Mouse (Mus musculus) limb, embryonic 14.5 days (tissue): ENCODE measurements at regions not wholly inside any gene's neighbourhood (a gene's known extent, or its start where the extent isn't known, plus 50 kb on each side); places are given as distances from the start of the nearest gene placed in this dataset.

ENCODE experiments used
- ATAC-seq: fragments of 200-750 bp; cut with Nextera tagmentation; 2 replicates; pipeline ENCODE4 v1.8.0; 2017; ENCODE audit warnings: low read depth, moderate number of reproducible peaks, moderate TSS enrichment; ENCODE audit not compliant: low FRiP score
- DNase-seq: peaks from one replicate; pipeline ENCODE4 v3.0.0-alpha.2; 2015; ENCODE audit warnings: low spot score
- H3K27ac ChIP-seq: fragments of 300-500 bp; sonication (generic); replicated peaks from 2 replicates; pipeline ENCODE4 v1.5.1; 2014; ENCODE audit warnings: low read depth, mild to moderate bottlenecking, low read length, moderate library complexity, mixed read lengths
- H3K27me3 ChIP-seq: fragments of 300-500 bp; sonication (generic); 2 replicates; pipeline ENCODE4 v1.6.1; 2014; ENCODE audit warnings: low read length, mixed read lengths; ENCODE audit not compliant: control insufficient read depth, insufficient read depth
- H3K36me3 ChIP-seq: fragments of 300-500 bp; sonication (generic); 2 replicates; pipeline ENCODE4 v1.6.1; 2014; ENCODE audit warnings: mild to moderate bottlenecking, low read length, moderate library complexity, mixed read lengths; ENCODE audit not compliant: control insufficient read depth, insufficient read depth
- H3K4me1 ChIP-seq: fragments of 300-500 bp; sonication (generic); 2 replicates; pipeline ENCODE4 v1.6.1; 2014; ENCODE audit warnings: antibody characterized with exemption, low read length, mixed read lengths; ENCODE audit not compliant: control insufficient read depth, insufficient read depth
- H3K4me2 ChIP-seq: fragments of 300-500 bp; sonication (generic); replicated peaks from 2 replicates; pipeline ENCODE4 v1.6.1; 2014; ENCODE audit warnings: low read depth, mild to moderate bottlenecking, low read length, moderate library complexity; ENCODE audit not compliant: severe bottlenecking
- H3K4me3 ChIP-seq: fragments of 300-500 bp; sonication (generic); replicated peaks from 2 replicates; pipeline ENCODE4 v1.5.1; 2014; ENCODE audit warnings: low read length
- H3K9ac ChIP-seq: fragments of 300-500 bp; sonication (generic); 2 replicates; pipeline ENCODE4 v1.6.1; 2014; ENCODE audit warnings: mild to moderate bottlenecking, low read depth, low read length, moderate library complexity; ENCODE audit not compliant: severe bottlenecking
- H3K9me3 ChIP-seq: fragments of 300-500 bp; sonication (generic); 2 replicates; pipeline ENCODE4 v1.6.1; 2016; ENCODE audit warnings: low read length; ENCODE audit not compliant: control insufficient read depth
- POLR2A ChIP-seq: fragments of 200-500 bp; IDR thresholded peaks from 2 replicates; pipeline ENCODE4 v1.8.0; 2012; ENCODE audit warnings: inconsistent platforms, mild to moderate bottlenecking, moderate library complexity, borderline replicate concordance; ENCODE audit not compliant: insufficient read depth, insufficient read length; ENCODE audit errors: extremely low read depth
- WGBS: fragments of 180-500 bp; shearing (Covaris S2); extraction: QIAGEN DNeasy Blood & Tissue Kit; methylation state at CpG from one replicate; pipeline ENCODE4 v1.1.7; 2014; 5-methylcytosine and 5-hydroxymethylcytosine counted together

DNA sequence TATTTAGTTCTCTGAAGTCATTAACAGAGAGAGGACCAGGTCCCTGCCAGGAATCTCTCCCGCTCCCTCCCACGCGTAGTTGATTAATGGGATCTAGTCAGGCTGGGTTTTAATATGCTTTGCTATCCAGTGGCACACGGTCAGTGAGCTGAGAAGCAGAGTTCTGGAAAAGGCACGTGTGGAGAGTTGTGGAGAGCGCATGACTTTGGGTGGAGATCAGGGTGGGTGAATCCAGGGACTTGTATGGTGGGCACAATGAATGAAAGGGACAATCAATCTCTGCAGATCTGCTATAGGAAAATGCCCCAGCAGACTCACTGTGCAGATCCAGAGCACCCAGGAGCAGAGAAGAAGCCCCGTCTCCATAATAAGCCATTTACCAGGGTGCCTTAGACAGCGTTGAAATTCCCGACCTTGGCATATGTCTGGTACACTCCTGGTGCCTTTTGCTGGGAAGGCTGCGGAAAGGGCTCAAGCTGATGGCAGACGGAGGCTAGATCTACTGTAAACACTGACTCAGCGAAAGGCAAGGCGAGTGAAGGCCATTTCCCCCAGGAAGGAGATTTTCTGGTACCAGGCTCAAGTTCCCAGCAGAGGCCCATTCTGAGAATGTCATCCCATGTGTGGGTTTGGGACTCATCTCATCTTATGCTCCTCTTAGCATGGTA, 222.5 kb downstream of the Fam43a start:
- no peak for TF ChIP-seq POLR2A
- Histone ChIP-seq H3K27me3 (no peaks in the 10 kb centered on the region), H3K9me3 (no peaks in the 10 kb centered on the region), H3K9ac (no peak overlapping the region), H3K4me3 (no peak overlapping the region), H3K36me3 (no peaks in the 10 kb centered on the region), H3K4me2 (0 out of 2 replicates have a peak overlapping the region, but pooled peaks have one; percentile 43), H3K27ac (0 out of 2 replicates have a peak overlapping the region, but pooled peaks have one; percentile 22), H3K4me1 (peaks cover 27% of the 10 kb centered on the region)
- 55% methylated on average over 13 of the region's 13 CpGs for WGBS
- DNase-seq = no peak
- no peak for ATAC-seq

DNA sequence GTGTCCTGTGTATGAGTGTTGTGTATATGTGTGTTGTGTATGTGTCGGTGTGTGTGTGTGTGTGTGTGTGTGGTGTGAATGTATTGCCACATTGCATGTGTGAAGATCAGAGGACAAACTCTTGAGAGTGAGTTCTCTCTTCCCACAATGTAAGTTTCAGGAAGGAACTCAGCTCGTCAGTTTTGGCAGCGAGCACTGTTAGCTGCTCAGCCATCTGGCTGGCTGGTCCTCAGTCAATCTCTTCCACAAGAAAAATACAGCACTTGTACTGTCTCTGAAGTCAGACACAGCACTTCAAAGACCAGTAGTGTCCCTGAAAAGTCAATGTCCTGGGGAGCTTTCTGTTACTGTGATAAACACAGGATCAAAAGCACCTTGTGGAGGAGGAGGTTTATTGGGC, 226.6 kb downstream of the Fam43a start:
- TF ChIP-seq POLR2A = no peak
- Histone ChIP-seq H3K27me3 (no peaks in the 10 kb centered on the region), H3K9ac (no peak overlapping the region), H3K4me3 (no peak overlapping the region), H3K36me3 (no peaks in the 10 kb centered on the region), H3K9me3 (no peaks in the 10 kb centered on the region), H3K4me1 (peaks cover 15% of the 10 kb centered on the region), H3K27ac (no peak overlapping the region), H3K4me2 (no peak overlapping the region)
- WGBS = 40% methylated on average over 3 of the region's 3 CpGs
- ATAC-seq (no peak), DNase-seq (peak; percentile 61)

DNA sequence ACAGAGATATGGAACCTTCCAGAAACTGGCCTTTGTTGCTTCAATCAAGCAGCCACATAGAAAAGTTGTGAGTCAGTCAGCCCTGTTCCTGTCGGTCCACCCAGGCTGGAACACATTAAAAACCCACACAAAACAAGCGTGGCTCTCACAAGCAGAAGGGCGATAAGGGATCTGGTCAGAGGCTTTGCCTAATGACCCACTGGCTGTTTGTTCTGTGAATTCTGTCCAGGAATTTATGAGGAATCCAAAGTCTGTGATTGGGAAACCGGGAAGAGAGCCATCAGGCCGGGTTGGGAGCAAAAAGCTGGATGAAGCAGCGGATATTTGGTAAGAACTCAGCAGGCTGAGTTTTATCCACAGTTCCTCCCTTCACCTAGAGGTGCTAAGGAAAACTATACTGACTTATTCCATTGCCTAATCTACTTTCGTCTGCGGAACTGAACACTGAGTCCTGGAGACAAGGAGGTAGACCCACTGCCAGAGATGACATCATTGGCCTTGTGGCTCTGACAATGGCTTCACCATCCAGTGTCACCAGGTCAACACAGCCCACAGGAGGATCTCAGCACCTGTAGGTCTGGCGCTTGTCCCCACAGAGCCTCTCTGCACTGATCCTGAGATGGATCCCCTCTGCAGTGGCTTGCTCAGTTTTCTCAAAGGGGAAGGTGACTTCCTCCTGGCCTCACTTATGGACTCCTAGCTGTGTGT, 228.5 kb downstream of the Fam43a start:
- DNase-seq (peak; percentile 63), ATAC-seq (no peak)
- Histone ChIP-seq H3K4me1 (peaks cover 4% of the 10 kb centered on the region), H3K27ac (0 out of 2 replicates have a peak overlapping the region, but pooled peaks have one; percentile 19), H3K4me3 (no peak overlapping the region), H3K9ac (no peak overlapping the region), H3K4me2 (no peak overlapping the region), H3K36me3 (no peaks in the 10 kb centered on the region), H3K27me3 (no peaks in the 10 kb centered on the region), H3K9me3 (no peaks in the 10 kb centered on the region)
- no peak for TF ChIP-seq POLR2A
- 60% methylated on average over 9 of the region's 9 CpGs for WGBS

DNA sequence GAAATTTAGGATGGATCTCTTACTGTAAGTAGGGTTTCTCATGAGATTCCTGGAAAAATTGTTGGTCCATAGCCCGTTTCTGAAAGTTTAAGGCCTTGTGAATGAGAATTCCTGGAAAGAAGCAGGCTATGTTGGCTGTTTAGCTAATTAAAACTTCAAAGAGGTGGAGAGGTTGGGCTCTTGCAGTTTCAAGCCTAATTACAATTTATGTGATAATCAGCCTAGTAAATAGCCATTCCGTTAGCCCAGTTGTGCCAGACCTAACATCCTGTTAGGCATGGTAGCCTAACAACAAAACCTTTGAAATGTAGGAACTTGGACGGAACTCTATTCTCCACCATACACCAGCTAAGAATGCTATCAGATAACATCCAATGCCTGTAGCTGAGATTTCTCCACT, 235.0 kb downstream of the Fam43a start:
- Histone ChIP-seq H3K27ac (0 out of 2 replicates have a peak overlapping the region, but pooled peaks have one; percentile 1), H3K9ac (no peak overlapping the region), H3K4me1 (no peaks in the 10 kb centered on the region), H3K27me3 (no peaks in the 10 kb centered on the region), H3K9me3 (no peaks in the 10 kb centered on the region), H3K36me3 (no peaks in the 10 kb centered on the region), H3K4me2 (no peak overlapping the region), H3K4me3 (no peak overlapping the region)
- ATAC-seq (no peak), DNase-seq (no peak)
- no peak for TF ChIP-seq POLR2A
- 24% methylated on average over 3 of the region's 3 CpGs for WGBS

DNA sequence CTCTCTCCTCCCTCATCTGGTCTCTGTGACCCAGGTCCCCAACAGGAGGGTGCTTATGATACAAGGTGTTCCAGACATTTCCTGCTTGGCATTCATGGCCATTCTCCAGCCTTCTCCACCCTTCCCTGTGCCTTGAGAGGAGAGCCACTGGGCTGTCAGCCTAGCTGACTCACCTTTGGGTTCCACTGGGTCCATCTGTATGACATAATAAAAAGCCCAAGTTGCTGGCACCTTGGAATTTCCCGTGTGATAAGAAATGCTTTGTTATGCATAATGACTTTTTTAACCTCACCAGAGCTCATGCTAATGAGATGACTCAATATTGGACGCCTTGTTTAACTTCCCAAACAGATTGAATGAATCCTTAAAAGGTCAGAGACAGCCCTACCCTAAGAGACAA, 236.2 kb downstream of the Fam43a start:
- H3K27ac ChIP-seq = no peak overlapping the region
- H3K4me3 ChIP-seq = no peak overlapping the region
- peaks cover 11% of the 10 kb centered on the region; the same call in 1 of the 2 replicates for H3K9me3 ChIP-seq
- DNase-seq (no peak), ATAC-seq (no peak)
- no peak overlapping the region for H3K9ac ChIP-seq
- no peak overlapping the region for H3K4me2 ChIP-seq
- H3K27me3 ChIP-seq = no peaks in the 10 kb centered on the region
- no peak for TF ChIP-seq POLR2A
- no peaks in the 10 kb centered on the region for H3K4me1 ChIP-seq
- H3K36me3 ChIP-seq = no peaks in the 10 kb centered on the region
- WGBS = 63% methylated on average over 2 of the region's 2 CpGs
